Mouse (Mus musculus) erythroblast, embryonic 14.5 days (primary cell): Measurements from ENCODE around the gene Gm10799.

Experiments used
- GATA1 ChIP-seq: IDR thresholded peaks from 2 replicates; pipeline ENCODE4 v1.6.1; 2012; ENCODE audit warnings: low read length, inconsistent platforms, mixed read lengths
- TAL1 ChIP-seq: IDR thresholded peaks from 3 replicates; pipeline ENCODE4 v1.6.1; 2012; ENCODE audit warnings: low read length, inconsistent platforms, mixed read lengths

- TF ChIP-seq GATA1, result no peak
- TF ChIP-seq TAL1, result no peak
These were observed 40.8 kb downstream of the Gm10799 start, which contains the start of gene Fbxo3 for GRCm38 (mm10) chr2:104027458-104028138.
